Mouse (Mus musculus): ENCODE results near the gene Slc22a13.

- TF ChIP-seq CTCF (IDR thresholded peaks at IDR 0.05; ENCODE audit: low read depth) (peak; percentile 40), EP300 (optimal IDR thresholded peaks at IDR 0.05) (no peak)
These were observed 37.9 kb upstream of the Slc22a13 start for GRCm38 (mm10) chr9:119246826-119247225.
